Mouse (Mus musculus) erythroblast, embryonic 14.5 days (primary cell): Measurements from ENCODE around the gene Ap3s2.

Experiments
- GATA1 ChIP-seq: IDR thresholded peaks from 2 replicates; pipeline ENCODE4 v1.6.1; 2012; ENCODE audit warnings: low read length, inconsistent platforms, mixed read lengths
- TAL1 ChIP-seq: IDR thresholded peaks from 3 replicates; pipeline ENCODE4 v1.6.1; 2012; ENCODE audit warnings: low read length, inconsistent platforms, mixed read lengths

GRCm38 (mm10) chr7:79905193-79905592 lies 15.3 kb downstream of the Ap3s2 start:
- TF ChIP-seq GATA1 (no peak), TAL1 (no peak)
